ENCODE assay signal across 17 mouse cellular contexts in the genomic region with DNA sequence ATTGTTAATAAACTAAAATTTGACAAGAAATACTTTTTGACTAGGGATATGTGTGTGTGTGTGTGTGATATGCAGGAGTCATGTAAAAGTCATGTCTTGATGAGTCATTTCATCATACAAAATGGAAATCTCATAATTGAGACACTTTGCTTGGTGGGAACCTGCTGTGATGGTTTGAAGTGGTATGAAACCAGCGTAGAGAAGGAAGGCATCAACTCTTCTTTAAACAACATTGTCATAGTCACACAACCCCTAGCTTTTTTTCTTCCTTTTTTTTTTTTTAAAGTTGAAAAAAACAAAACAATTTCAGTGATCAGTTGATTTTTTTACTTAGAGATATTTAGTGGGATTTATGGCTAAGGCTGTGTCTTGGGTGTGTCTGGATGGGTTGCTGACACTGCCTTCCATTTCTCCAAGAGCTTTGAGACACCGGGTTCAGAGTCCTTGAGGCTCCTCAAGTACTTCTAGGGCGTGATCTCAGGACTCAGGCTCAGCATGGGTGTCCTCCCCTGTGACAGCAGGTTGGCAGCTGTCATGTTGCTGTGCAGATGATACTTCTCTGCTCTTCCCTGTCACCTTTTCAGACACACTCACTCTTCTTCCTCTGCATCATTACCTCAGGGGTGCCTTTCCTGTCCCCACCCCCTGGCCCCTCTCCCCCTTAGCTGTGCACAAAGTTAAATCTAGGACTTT. TPM values are rescaled to one million over a fixed set of nuclear protein-coding genes. Genes with fewer than 3 reads are reported as not detected.
DNase-seq lines count a peak whose midpoint lies in the region; ATAC-seq and TF ChIP-seq lines count a peak whose summit lies in the region.
"Had no signal": no experiment of that assay in that cellular context is flagged by ENCODE, and none has a peak within 500 bp of the region (broad histone marks: within the 10 kb centered on the region; RNA-seq: fewer than 3 reads in every experiment).

No protein-coding gene starts in this region.

- H3K27me3 ChIP-seq in megakaryocyte, embryonic 14.5 days (replicated peaks): no peaks in the 10 kb centered on the region
- H3K27me3 ChIP-seq in CH12.LX (replicated peaks) (no peaks in the 10 kb centered on the region), myocyte (ENCODE audit: control insufficient read depth, insufficient read depth, insufficient read length) (no peaks in the 10 kb centered on the region)
- H3K27me3 ChIP-seq: limb, embryonic 12.5 days had no signal

- H3ac ChIP-seq in myocyte (ENCODE audit: control insufficient read depth, insufficient read length): no peak overlapping the region

- TF ChIP-seq CTCF in gastrocnemius, adult 2 months (IDR thresholded peaks at IDR 0.05): no peak
- TF ChIP-seq CTCF in CH12.LX (conservative IDR thresholded peaks at IDR 0.05 in 1 of 2, IDR thresholded peaks at IDR 0.05 in 1 of 2; ENCODE audit: low read depth in 2 of 2, low read length in 2 of 2): no peak

- TF ChIP-seq POLR2A in CH12.LX (IDR thresholded peaks at IDR 0.05; ENCODE audit: low read depth, low read length) (no peak), myocyte (IDR thresholded peaks at IDR 0.05; ENCODE audit: insufficient read length, low read depth) (no peak)

- ATAC-seq in megakaryocyte, adult 5-6 weeks (ENCODE audit: poor library complexity, severe bottlenecking): no peak

- no peak overlapping the region for H3K4me3 ChIP-seq in gastrocnemius, adult 2 months
- peak overlapping the region; percentile 78 for H3K4me3 ChIP-seq in megakaryocyte, embryonic 14.5 days (replicated peaks)
- no peak overlapping the region for H3K4me3 ChIP-seq in CH12.LX (replicated peaks in 1 of 3; ENCODE audit: low read depth in 2 of 3, low read length in 2 of 3, poor library complexity in 1 of 3)
- no peak overlapping the region for H3K4me3 ChIP-seq in myocyte
- H3K4me3 ChIP-seq: limb, embryonic 12.5 days had no signal

- no peak overlapping the region for H3K9ac ChIP-seq in CH12.LX (ENCODE audit: insufficient read depth, low read depth)
- H3K9ac ChIP-seq: hindbrain, embryonic 14.5 days; limb, embryonic 12.5 days had no signal

- dilution Hi-C loops in CH12.LX (cut with MboI; ENCODE audit: extremely low pct_ligation_motif_present, extremely low pct_unique_long_range_greater_than_20kb, low sequenced_read_pairs): no loop called here

- peaks cover 31% of the 10 kb centered on the region for H3K36me3 ChIP-seq in megakaryocyte, embryonic 14.5 days (replicated peaks; ENCODE audit: low read length)
- peaks cover 0 to 35% of the 10 kb centered on the region in 2 experiments for H3K36me3 ChIP-seq in CH12.LX (replicated peaks in 1 of 2; ENCODE audit: control insufficient read depth in 1 of 2, insufficient read depth in 1 of 2, low read length in 1 of 2)
- no peaks in the 10 kb centered on the region for H3K36me3 ChIP-seq in myocyte (ENCODE audit: control insufficient read depth, insufficient read depth)
- H3K36me3 ChIP-seq: limb, embryonic 12.5 days had no signal

- DNase-seq in gastrocnemius, adult 2 months: no peak
- no peak for DNase-seq in gastrocnemius, postnatal 10 days
- no peak for DNase-seq in CH12.LX (ENCODE audit: extremely low read depth)
- DNase-seq in lung, postnatal 4 days: no peak
- DNase-seq in layer of hippocampus, adult 9-11 months: no peak
- DNase-seq: cerebellum, adult 8-10 months; heart, adult 11 months; heart, postnatal 36 days; kidney, adult 11 months; kidney, postnatal 25 days; lung, adult 18-20 months; lung, postnatal 14 days had no signal

- no peak overlapping the region for H3K4me2 ChIP-seq in CH12.LX (ENCODE audit: insufficient read depth, low read depth, poor library complexity, severe bottlenecking)
- peak overlapping the region; percentile 19 for H3K4me2 ChIP-seq in myocyte (ENCODE audit: low read depth)
- H3K4me2 ChIP-seq: hindbrain, embryonic 14.5 days; limb, embryonic 12.5 days had no signal

- peak overlapping the region; percentile 99 for H3K27ac ChIP-seq in gastrocnemius, adult 2 months
- no peak overlapping the region for H3K27ac ChIP-seq in CH12.LX (ENCODE audit: insufficient read depth, low read depth)
- H3K27ac ChIP-seq: hindbrain, embryonic 14.5 days; limb, embryonic 12.5 days had no signal

- peak; percentile 53 for TF ChIP-seq EP300 in CH12.LX (IDR thresholded peaks at IDR 0.05; ENCODE audit: low read length)

- intact Hi-C loops in gastrocnemius, adult 2 months (cut with DNase I): loop anchor here (5.0 kb wide), 1 partner anchor 138 kb away; no protein-coding TSS in a partner anchor

- H3K4me1 ChIP-seq in megakaryocyte, embryonic 14.5 days: peaks cover 74% of the 10 kb centered on the region
- H3K4me1 ChIP-seq in CH12.LX (ENCODE audit: control insufficient read depth in 1 of 2, insufficient read depth in 2 of 2): peaks cover 25 to 65% of the 10 kb centered on the region in 2 experiments

- H3K9me3 ChIP-seq in megakaryocyte, embryonic 14.5 days: no peaks in the 10 kb centered on the region
- no peaks in the 10 kb centered on the region for H3K9me3 ChIP-seq in CH12.LX (replicated peaks; ENCODE audit: low read length)
- H3K9me3 ChIP-seq: limb, embryonic 12.5 days had no signal

- H3K79me2 ChIP-seq in CH12.LX (replicated peaks; ENCODE audit: control insufficient read depth, extremely low read depth, insufficient read depth, poor library complexity, severe bottlenecking): peaks cover 91% of the 10 kb centered on the region
- H3K79me2 ChIP-seq in myocyte (ENCODE audit: control insufficient read depth, insufficient read depth): peaks cover 87% of the 10 kb centered on the region

- no peak for TF ChIP-seq RAD21 in CH12.LX (IDR thresholded peaks at IDR 0.05; ENCODE audit: low read depth, low read length)

- in situ Hi-C loops in CH12.LX (cut with MboI; ENCODE audit: low pct_ligation_motif_present, low pct_unique_long_range_greater_than_20kb, low sequenced_read_pairs): no loop called here

TF ChIP-seq in CH12.LX, 34 proteins besides CTCF, POLR2A, EP300 and RAD21 (continues in another document):
- TF ChIP-seq USF1 (IDR thresholded peaks at IDR 0.05; ENCODE audit: low read depth, low read length): no peak
- no peak for TF ChIP-seq MEF2A (IDR thresholded peaks at IDR 0.05; ENCODE audit: borderline replicate concordance, low read depth, low read length)
- TF ChIP-seq JUN (IDR thresholded peaks at IDR 0.05; ENCODE audit: insufficient read depth, low read depth, low read length): no peak; the same call in 1 of the 2 replicates
- no peak for TF ChIP-seq SMC3 (IDR thresholded peaks at IDR 0.05; ENCODE audit: low read depth, low read length)
- TF ChIP-seq SIN3A (IDR thresholded peaks at IDR 0.05; ENCODE audit: low read length): no peak
- TF ChIP-seq ZMIZ1 (IDR thresholded peaks at IDR 0.05; ENCODE audit: low read depth, low read length): 0 out of 2 replicates have a peak, but pooled peaks have one; percentile 26
- TF ChIP-seq NRF1 (IDR thresholded peaks at IDR 0.05; ENCODE audit: low read depth, low read length): no peak
- TF ChIP-seq JUND (conservative IDR thresholded peaks at IDR 0.05; ENCODE audit: low read depth, low read length): peak; percentile 48
- TF ChIP-seq CHD2 (IDR thresholded peaks at IDR 0.05; ENCODE audit: low read length): no peak
- no peak for TF ChIP-seq CHD1 (IDR thresholded peaks at IDR 0.05; ENCODE audit: low read depth, low read length)
- TF ChIP-seq NELFE (IDR thresholded peaks at IDR 0.05; ENCODE audit: low read depth, low read length): no peak
- 0 out of 2 replicates have a peak, but pooled peaks have one; percentile 30 for TF ChIP-seq MAFK (IDR thresholded peaks at IDR 0.05; ENCODE audit: insufficient replicate concordance, low read length)

TF ChIP-seq in myocyte, 11 proteins besides CTCF, POLR2A, EP300 and RAD21:
- TF ChIP-seq E2F4 (IDR thresholded peaks at IDR 0.05; ENCODE audit: insufficient read depth): no peak
- no peak for TF ChIP-seq USF1 (IDR thresholded peaks at IDR 0.05; ENCODE audit: low read depth)
- peak in 1 of 3 experiments; percentile 68 for TF ChIP-seq MYOD1 (IDR thresholded peaks at IDR 0.05; ENCODE audit: control insufficient read depth in 1 of 3, insufficient read length in 2 of 3, low read depth in 2 of 3)
- TF ChIP-seq MAX (IDR thresholded peaks at IDR 0.05; ENCODE audit: low read depth): no peak
- TF ChIP-seq TCF12 (IDR thresholded peaks at IDR 0.05; ENCODE audit: insufficient read depth, poor library complexity, severe bottlenecking): no peak
- TF ChIP-seq POLR2AphosphoS2 (IDR thresholded peaks at IDR 0.05; ENCODE audit: insufficient read length, low read depth): no peak
- TF ChIP-seq SRF (IDR thresholded peaks at IDR 0.05; ENCODE audit: control insufficient read depth, insufficient read length, low read depth): no peak
- peak in 2 of 3 experiments; percentile 6 to 58 for TF ChIP-seq MYOG (IDR thresholded peaks at IDR 0.05; ENCODE audit: control insufficient read depth in 1 of 3, insufficient read depth in 1 of 3, insufficient read length in 2 of 3, low read depth in 2 of 3)
- no peak for TF ChIP-seq REST (IDR thresholded peaks at IDR 0.05; ENCODE audit: insufficient read depth, insufficient read length)
- no peak for TF ChIP-seq CEBPB (IDR thresholded peaks at IDR 0.05; ENCODE audit: insufficient read depth, poor library complexity, severe bottlenecking)
- no peak for TF ChIP-seq TCF3 (IDR thresholded peaks at IDR 0.05; ENCODE audit: insufficient read length, low read depth)

RNA-seq across cellular contexts. Expression of a gene that starts 4.4 kb away (rescaled TPM):
- 10 to 100 TPM; 94.4 to 98.0 TPM for total RNA-seq in gastrocnemius, adult 2 months (2021)
- 10 to 100 TPM; 83.9 to 93.5 TPM for total RNA-seq in gastrocnemius, postnatal 10 days (2021)
- polyA plus RNA-seq in megakaryocyte, embryonic 14.5 days (2012; ENCODE audit: insufficient read depth, low replicate concordance): 5.9 and 6.5 TPM in 2 replicates
- 65.9 and 67.4 TPM in 2 replicates for total RNA-seq in megakaryocyte, adult 5-6 weeks (2015)
- 62.2 and 66.8 TPM in 2 replicates for total RNA-seq in megakaryocyte, adult 5-6 weeks (2017)
- 32.4 and 36.1 TPM in 2 replicates for total RNA-seq in CH12.LX (2012; rRNA removed)
- total RNA-seq in CH12.LX (2014; rRNA removed): 39.2 and 40.4 TPM in 2 replicates
- polyA plus RNA-seq in CH12.LX (2012; ENCODE audit: insufficient read length, low read depth): 42.9 and 53.7 TPM in 2 replicates
- 20.7 TPM for polyA plus RNA-seq in myocyte (2012; fragmentation: generic; extraction: Trizol)

RNA-seq across cellular contexts. Expression of a gene that starts 47.5 kb away (rescaled TPM):
- 10 to 100 TPM in 1 of 2 experiments, 1 to 10 TPM in 1; 8.2 to 10.4 TPM for total RNA-seq in gastrocnemius, adult 2 months (2021)
- total RNA-seq in gastrocnemius, postnatal 10 days (2021): 10 to 100 TPM; 21.0 to 25.2 TPM
- polyA plus RNA-seq in megakaryocyte, embryonic 14.5 days (2012; ENCODE audit: insufficient read depth, low replicate concordance): 2.8 and 3.1 TPM in 2 replicates
- total RNA-seq in megakaryocyte, adult 5-6 weeks (2015): 39.2 and 43.3 TPM in 2 replicates
- 45.6 and 46.0 TPM in 2 replicates for total RNA-seq in megakaryocyte, adult 5-6 weeks (2017)
- total RNA-seq in CH12.LX (2012; rRNA removed): 46.9 and 47.8 TPM in 2 replicates
- 74.4 and 75.5 TPM in 2 replicates for total RNA-seq in CH12.LX (2014; rRNA removed)
- polyA plus RNA-seq in CH12.LX (2012; ENCODE audit: insufficient read length, low read depth): 40.0 and 43.5 TPM in 2 replicates
- polyA plus RNA-seq in myocyte (2012; fragmentation: generic; extraction: Trizol): 58.3 TPM
